Mouse (Mus musculus): ENCODE measurements around the gene Clip1. TPM values are rescaled to one million over a fixed set of nuclear protein-coding genes. Genes with fewer than 3 reads are reported as not detected.
A peak's percentile ranks its signal among the peaks of the same experiment; 100 is the strongest.
"Not testable (repeated sequence)": the region's sequence is repeated elsewhere in the genome, so short reads cannot be mapped to it uniquely, and the experiment has no call there.

Gene Clip1
- 96.1 and 101 TPM in 2 replicates for polyA plus RNA-seq (2012; rRNA removed)

GRCm38 (mm10) chr5:123684221-123685144 lies at the start of gene Clip1:
TSS of gene Clip1 (minus strand) at chr5:123684618.
- TF ChIP-seq POLR2A (IDR thresholded peaks at IDR 0.05; ENCODE audit: control insufficient read depth, low read depth, low read length), result peak; percentile 41; the same call in 1 of the 2 replicates
- no peak for TF ChIP-seq CTCF (IDR thresholded peaks at IDR 0.05; ENCODE audit: control insufficient read depth, insufficient read depth, insufficient replicate concordance, low read depth, low read length)
- H3K27ac ChIP-seq (ENCODE audit: control insufficient read depth, insufficient read depth, low read depth, low read length), result peak within 1 kb of the TSS; percentile 81

DNA sequence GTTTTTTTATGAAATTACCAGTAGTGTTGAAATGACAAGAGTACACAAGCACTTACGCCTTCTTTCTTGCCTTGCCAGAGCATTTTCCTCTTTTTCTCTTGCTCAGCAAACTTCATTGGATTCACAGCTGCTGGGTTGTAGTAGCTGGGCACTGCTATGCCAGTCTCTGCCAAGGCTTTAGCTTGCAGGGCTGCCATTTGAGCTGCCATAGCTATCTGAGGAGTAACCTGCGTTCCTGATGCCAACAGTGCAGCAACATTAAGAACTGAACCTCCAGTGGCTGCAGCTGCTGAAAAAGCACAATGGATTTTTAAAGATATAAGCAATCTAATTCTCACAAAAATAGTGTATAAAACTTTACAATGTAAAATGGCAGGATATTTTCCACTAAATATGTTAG lies 46.6 kb upstream of the Clip1 start:
- no peak for TF ChIP-seq CTCF (IDR thresholded peaks at IDR 0.05; ENCODE audit: control insufficient read depth, insufficient read depth, insufficient replicate concordance, low read depth, low read length)
- TF ChIP-seq POLR2A (IDR thresholded peaks at IDR 0.05; ENCODE audit: control insufficient read depth, low read depth, low read length), result no peak
- no peak overlapping the region for H3K27ac ChIP-seq (ENCODE audit: control insufficient read depth, insufficient read depth, low read depth, low read length)
- H3K4me1 ChIP-seq (ENCODE audit: control insufficient read depth, insufficient read depth, low read length), result no peaks in the 10 kb centered on the region
- H3K36me3 ChIP-seq (ENCODE audit: control insufficient read depth, insufficient read depth, low read length), result peaks cover 5% of the 10 kb centered on the region; the same call in 1 of the 2 replicates
- no peaks in the 10 kb centered on the region for H3K27me3 ChIP-seq (ENCODE audit: control insufficient read depth, insufficient read depth, low read length)
- H3K4me3 ChIP-seq (ENCODE audit: control insufficient read depth, low read depth, low read length), result no peak overlapping the region

More at GRCm38 (mm10) chr5:123684221-123685144, at the start of gene Clip1:
- peak within 1 kb of the TSS; percentile 95 for H3K4me3 ChIP-seq (ENCODE audit: control insufficient read depth, low read depth, low read length)
- no peaks in the 10 kb centered on the region for H3K27me3 ChIP-seq (ENCODE audit: control insufficient read depth, insufficient read depth, low read length)
- no peaks in the 10 kb centered on the region for H3K36me3 ChIP-seq (ENCODE audit: control insufficient read depth, insufficient read depth, low read length)
- peaks cover 6% of the 10 kb centered on the region for H3K4me1 ChIP-seq (ENCODE audit: control insufficient read depth, insufficient read depth, low read length)

GRCm38 (mm10) chr5:123723816-123724215 lies 39.4 kb upstream of the Clip1 start:
- not testable (repeated sequence) for H3K4me1 ChIP-seq (ENCODE audit: control insufficient read depth, insufficient read depth, low read length); H3K4me3 ChIP-seq (ENCODE audit: control insufficient read depth, low read depth, low read length); H3K27me3 ChIP-seq (ENCODE audit: control insufficient read depth, insufficient read depth, low read length); H3K27ac ChIP-seq (ENCODE audit: control insufficient read depth, insufficient read depth, low read depth, low read length); H3K36me3 ChIP-seq (ENCODE audit: control insufficient read depth, insufficient read depth, low read length)

- H3K27ac ChIP-seq (ENCODE audit: control insufficient read depth, insufficient read depth, low read depth, low read length), result peak within 1 kb of the TSS; percentile 94
- H3K4me1 ChIP-seq (ENCODE audit: control insufficient read depth, insufficient read depth, low read length), result no peaks in the 10 kb centered on the region
- H3K36me3 ChIP-seq (ENCODE audit: control insufficient read depth, insufficient read depth, low read length), result no peaks in the 10 kb centered on the region
- H3K4me3 ChIP-seq (ENCODE audit: control insufficient read depth, low read depth, low read length), result peak within 1 kb of the TSS; percentile 98
- no peaks in the 10 kb centered on the region for H3K27me3 ChIP-seq (ENCODE audit: control insufficient read depth, insufficient read depth, low read length)
- TF ChIP-seq CTCF (IDR thresholded peaks at IDR 0.05; ENCODE audit: control insufficient read depth, insufficient read depth, insufficient replicate concordance, low read depth, low read length) (no peak), POLR2A (IDR thresholded peaks at IDR 0.05; ENCODE audit: control insufficient read depth, low read depth, low read length) (peak; percentile 78; the same call in 1 of the 2 replicates)
Observed at GRCm38 (mm10) chr5:123720328-123721311, 36.2 kb upstream of the Clip1 start, which contains the start of gene Zcchc8. TSS of gene Zcchc8 (minus strand) at chr5:123721100.

GRCm38 (mm10) chr5:123714622-123715021 lies 30.2 kb upstream of the Clip1 start:
- no peak for TF ChIP-seq CTCF (IDR thresholded peaks at IDR 0.05; ENCODE audit: control insufficient read depth, insufficient read depth, insufficient replicate concordance, low read depth, low read length)
- TF ChIP-seq POLR2A (IDR thresholded peaks at IDR 0.05; ENCODE audit: control insufficient read depth, low read depth, low read length), result no peak
- H3K36me3 ChIP-seq (ENCODE audit: control insufficient read depth, insufficient read depth, low read length), result no peaks in the 10 kb centered on the region

DNA sequence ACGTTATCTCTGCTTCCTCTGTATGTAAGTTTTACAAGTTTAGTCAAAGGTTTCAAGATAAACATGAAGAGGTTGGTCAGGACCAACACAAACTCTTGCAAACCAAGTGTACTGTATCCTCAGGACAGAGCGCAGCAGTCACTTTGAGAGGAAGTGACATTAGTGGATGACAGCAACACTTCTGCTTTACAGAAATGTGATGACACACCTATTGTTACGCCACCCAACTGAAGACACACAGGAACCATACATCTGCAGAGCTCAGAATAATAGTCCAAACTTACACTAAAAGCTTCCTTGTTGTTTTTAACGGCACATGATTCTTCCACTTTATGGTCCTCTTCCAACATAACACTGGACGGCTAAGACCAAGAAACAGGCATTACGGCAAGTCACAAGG lies 29.4 kb upstream of the Clip1 start:
- Histone ChIP-seq H3K36me3 (ENCODE audit: control insufficient read depth, insufficient read depth, low read length) (no peaks in the 10 kb centered on the region), H3K4me3 (ENCODE audit: control insufficient read depth, low read depth, low read length) (no peak overlapping the region), H3K4me1 (ENCODE audit: control insufficient read depth, insufficient read depth, low read length) (no peaks in the 10 kb centered on the region), H3K27me3 (ENCODE audit: control insufficient read depth, insufficient read depth, low read length) (no peaks in the 10 kb centered on the region), H3K27ac (ENCODE audit: control insufficient read depth, insufficient read depth, low read depth, low read length) (no peak overlapping the region)
- no peak for TF ChIP-seq CTCF (IDR thresholded peaks at IDR 0.05; ENCODE audit: control insufficient read depth, insufficient read depth, insufficient replicate concordance, low read depth, low read length)
- no peak for TF ChIP-seq POLR2A (IDR thresholded peaks at IDR 0.05; ENCODE audit: control insufficient read depth, low read depth, low read length)

More at GRCm38 (mm10) chr5:123714622-123715021, 30.2 kb upstream of the Clip1 start:
- H3K4me1 ChIP-seq (ENCODE audit: control insufficient read depth, insufficient read depth, low read length), result no peaks in the 10 kb centered on the region
- no peak overlapping the region for H3K4me3 ChIP-seq (ENCODE audit: control insufficient read depth, low read depth, low read length)
- no peak overlapping the region for H3K27ac ChIP-seq (ENCODE audit: control insufficient read depth, insufficient read depth, low read depth, low read length)
- H3K27me3 ChIP-seq (ENCODE audit: control insufficient read depth, insufficient read depth, low read length), result no peaks in the 10 kb centered on the region

DNA sequence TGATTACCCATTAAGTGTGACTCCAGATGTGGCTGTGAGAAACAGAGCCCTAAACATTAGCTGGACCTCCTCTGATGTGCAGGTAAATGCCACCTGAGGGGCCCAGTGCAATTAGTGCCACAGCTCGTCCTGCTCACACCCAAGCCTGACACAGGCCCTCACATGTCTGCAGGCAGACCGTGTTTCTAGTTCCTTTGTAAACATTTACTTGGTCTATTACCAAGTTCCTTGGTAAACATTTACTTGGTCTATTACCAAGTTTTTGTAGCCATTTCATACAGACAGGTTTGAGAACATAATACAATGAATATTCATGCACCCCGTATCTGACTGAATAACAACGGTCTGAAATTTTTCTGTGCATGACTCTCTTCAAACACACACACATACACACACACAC lies 25.2 kb upstream of the Clip1 start:
- TF ChIP-seq CTCF (IDR thresholded peaks at IDR 0.05; ENCODE audit: control insufficient read depth, insufficient read depth, insufficient replicate concordance, low read depth, low read length) (no peak), POLR2A (IDR thresholded peaks at IDR 0.05; ENCODE audit: control insufficient read depth, low read depth, low read length) (no peak)
- no peak overlapping the region for H3K27ac ChIP-seq (ENCODE audit: control insufficient read depth, insufficient read depth, low read depth, low read length)
- H3K4me1 ChIP-seq (ENCODE audit: control insufficient read depth, insufficient read depth, low read length), result no peaks in the 10 kb centered on the region
- no peaks in the 10 kb centered on the region; the same call in 1 of the 2 replicates for H3K36me3 ChIP-seq (ENCODE audit: control insufficient read depth, insufficient read depth, low read length)
- no peak overlapping the region for H3K4me3 ChIP-seq (ENCODE audit: control insufficient read depth, low read depth, low read length)
- no peaks in the 10 kb centered on the region for H3K27me3 ChIP-seq (ENCODE audit: control insufficient read depth, insufficient read depth, low read length)
